Mouse (Mus musculus) limb, embryonic 14.5 days (tissue): Measurements from ENCODE around the gene M6pr. TPM values are rescaled to one million over a fixed set of nuclear protein-coding genes. Genes with fewer than 3 reads are reported as not detected.

ENCODE experiments used
- ATAC-seq: fragments of 200-750 bp; cut with Nextera tagmentation; 2 replicates; pipeline ENCODE4 v1.8.0; 2017; ENCODE audit warnings: low read depth, moderate number of reproducible peaks, moderate TSS enrichment; ENCODE audit not compliant: low FRiP score
- DNase-seq: peaks from one replicate; pipeline ENCODE4 v3.0.0-alpha.2; 2015; ENCODE audit warnings: low spot score
- H3K27ac ChIP-seq: fragments of 300-500 bp; sonication (generic); replicated peaks from 2 replicates; pipeline ENCODE4 v1.5.1; 2014; ENCODE audit warnings: low read depth, mild to moderate bottlenecking, low read length, moderate library complexity, mixed read lengths
- H3K27me3 ChIP-seq: fragments of 300-500 bp; sonication (generic); 2 replicates; pipeline ENCODE4 v1.6.1; 2014; ENCODE audit warnings: low read length, mixed read lengths; ENCODE audit not compliant: control insufficient read depth, insufficient read depth
- H3K36me3 ChIP-seq: fragments of 300-500 bp; sonication (generic); 2 replicates; pipeline ENCODE4 v1.6.1; 2014; ENCODE audit warnings: mild to moderate bottlenecking, low read length, moderate library complexity, mixed read lengths; ENCODE audit not compliant: control insufficient read depth, insufficient read depth
- H3K4me1 ChIP-seq: fragments of 300-500 bp; sonication (generic); 2 replicates; pipeline ENCODE4 v1.6.1; 2014; ENCODE audit warnings: antibody characterized with exemption, low read length, mixed read lengths; ENCODE audit not compliant: control insufficient read depth, insufficient read depth
- H3K4me2 ChIP-seq: fragments of 300-500 bp; sonication (generic); replicated peaks from 2 replicates; pipeline ENCODE4 v1.6.1; 2014; ENCODE audit warnings: low read depth, mild to moderate bottlenecking, low read length, moderate library complexity; ENCODE audit not compliant: severe bottlenecking
- H3K4me3 ChIP-seq: fragments of 300-500 bp; sonication (generic); replicated peaks from 2 replicates; pipeline ENCODE4 v1.5.1; 2014; ENCODE audit warnings: low read length
- H3K9ac ChIP-seq: fragments of 300-500 bp; sonication (generic); 2 replicates; pipeline ENCODE4 v1.6.1; 2014; ENCODE audit warnings: mild to moderate bottlenecking, low read depth, low read length, moderate library complexity; ENCODE audit not compliant: severe bottlenecking
- H3K9me3 ChIP-seq: fragments of 300-500 bp; sonication (generic); 2 replicates; pipeline ENCODE4 v1.6.1; 2016; ENCODE audit warnings: low read length; ENCODE audit not compliant: control insufficient read depth
- POLR2A ChIP-seq: fragments of 200-500 bp; IDR thresholded peaks from 2 replicates; pipeline ENCODE4 v1.8.0; 2012; ENCODE audit warnings: inconsistent platforms, mild to moderate bottlenecking, moderate library complexity, borderline replicate concordance; ENCODE audit not compliant: insufficient read depth, insufficient read length; ENCODE audit errors: extremely low read depth
- WGBS: fragments of 180-500 bp; shearing (Covaris S2); extraction: QIAGEN DNeasy Blood & Tissue Kit; methylation state at CpG from one replicate; pipeline ENCODE4 v1.1.7; 2014; 5-methylcytosine and 5-hydroxymethylcytosine counted together
- polyA plus RNA-seq, 2 experiments: library from polyadenylated mRNA; depleted of rRNA in 1 of 2; stranded (reverse) in 1 of 2; unstranded in 1 of 2; fragments of >200 nt; fragmentation: Nextera tagmentation in 1 of 2; extraction: Ambion mirVana in 1 of 2; gene quantifications; 2 replicates each; pipeline versions ENCODE4 v1.2.1 to v1.2.3; 2012 to 2014

The M6pr gene
- polyA plus RNA-seq (2012; rRNA removed), result 58.9 and 62.6 TPM in 2 replicates
- polyA plus RNA-seq (2014; fragmentation: Nextera tagmentation; extraction: Ambion mirVana), result 84.2 and 89.6 TPM in 2 replicates

GRCm38 (mm10) chr6:122308505-122309393 is at the start of gene M6pr:
TSS of gene M6pr (plus strand) at chr6:122308720.
- Histone ChIP-seq H3K27me3 (no peaks in the 10 kb centered on the region), H3K4me2 (peak within 1 kb of the TSS; percentile 70), H3K9ac (peak within 1 kb of the TSS; percentile 80), H3K9me3 (no peaks in the 10 kb centered on the region), H3K27ac (peak within 1 kb of the TSS; percentile 80), H3K36me3 (peaks cover 13% of the 10 kb centered on the region), H3K4me3 (peak within 1 kb of the TSS; percentile 83), H3K4me1 (peaks cover 15% of the 10 kb centered on the region)
- ATAC-seq, result peak; percentile 98
- DNase-seq, result peak; percentile 97
- under 1% methylated on average over 49 of the region's 49 CpGs for WGBS
- peak; percentile 59; the same call in 1 of the 2 replicates for TF ChIP-seq POLR2A

DNA sequence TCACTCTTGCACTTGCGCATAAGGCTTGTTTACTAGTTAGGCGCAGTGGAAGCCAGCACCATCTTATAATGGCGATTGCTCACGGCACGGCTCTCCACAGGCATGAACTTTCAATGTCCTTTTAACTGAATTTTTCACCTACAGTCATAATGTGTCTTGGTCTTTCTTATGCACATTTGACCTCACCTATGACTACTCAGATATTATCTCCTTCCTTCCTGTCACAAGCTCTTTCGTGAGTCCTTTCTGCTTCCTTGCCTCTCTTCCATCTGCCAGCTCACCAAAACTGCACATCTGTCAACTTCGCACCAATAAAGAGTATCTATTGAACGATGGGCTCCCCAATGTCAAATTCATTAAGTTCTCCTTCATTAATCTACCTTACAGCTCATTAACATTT is 46.0 kb upstream of the M6pr start:
- Histone ChIP-seq H3K9me3 (no peaks in the 10 kb centered on the region), H3K4me3 (no peak overlapping the region), H3K9ac (no peak overlapping the region), H3K27ac (no peak overlapping the region), H3K36me3 (no peaks in the 10 kb centered on the region), H3K27me3 (no peaks in the 10 kb centered on the region), H3K4me2 (no peak overlapping the region), H3K4me1 (no peaks in the 10 kb centered on the region)
- ATAC-seq (no peak), DNase-seq (no peak)
- TF ChIP-seq POLR2A, result no peak
- WGBS, result 92% methylated on average over 8 of the region's 8 CpGs

- Histone ChIP-seq H3K36me3 (no peaks in the 10 kb centered on the region), H3K4me1 (0 out of 2 replicates have a peak, but pooled peaks cover 3% of the 10 kb centered on the region), H3K9me3 (no peaks in the 10 kb centered on the region), H3K27ac (no peak overlapping the region), H3K27me3 (no peaks in the 10 kb centered on the region), H3K9ac (no peak overlapping the region), H3K4me2 (no peak overlapping the region), H3K4me3 (no peak overlapping the region)
- TF ChIP-seq POLR2A, result no peak
- DNase-seq, result no peak
- 40% methylated on average over 3 of the region's 3 CpGs for WGBS
- ATAC-seq, result no peak
Measured at GRCm38 (mm10) chr6:122268561-122268960, 40.0 kb upstream of the M6pr start.

DNA sequence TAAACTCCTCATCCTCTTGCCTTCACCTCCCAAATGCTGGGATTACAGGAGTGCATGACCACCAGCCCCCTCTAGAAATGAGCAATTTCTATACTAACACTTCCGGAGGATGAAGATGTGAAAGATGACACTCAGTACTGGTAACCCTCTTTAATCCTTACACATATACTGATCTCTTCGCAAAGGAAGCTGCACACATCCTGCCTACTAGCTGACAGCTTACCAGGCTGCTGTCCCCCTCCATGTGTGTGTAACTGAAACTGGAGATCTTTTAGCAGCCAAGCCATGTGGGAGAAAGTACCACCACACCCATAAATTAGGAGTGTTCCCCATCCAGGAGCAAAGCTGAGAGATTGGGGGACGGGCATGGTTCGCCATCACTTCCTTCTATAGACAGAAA is 39.4 kb upstream of the M6pr start:
- no peak overlapping the region for H3K4me3 ChIP-seq
- H3K27ac ChIP-seq, result no peak overlapping the region
- WGBS, result 81% methylated on average over 4 of the region's 4 CpGs
- H3K4me2 ChIP-seq, result no peak overlapping the region
- H3K9ac ChIP-seq, result no peak overlapping the region
- H3K9me3 ChIP-seq, result no peaks in the 10 kb centered on the region
- no peaks in the 10 kb centered on the region for H3K36me3 ChIP-seq
- 0 out of 2 replicates have a peak, but pooled peaks cover 3% of the 10 kb centered on the region for H3K4me1 ChIP-seq
- no peaks in the 10 kb centered on the region for H3K27me3 ChIP-seq
- DNase-seq (no peak), ATAC-seq (no peak)
- TF ChIP-seq POLR2A, result no peak

- WGBS, result 61% methylated on average over 11 of the region's 11 CpGs
Measured at GRCm38 (mm10) chr6:122270152-122270551, 38.4 kb upstream of the M6pr start.

More at GRCm38 (mm10) chr6:122270152-122270551, 38.4 kb upstream of the M6pr start:
- Histone ChIP-seq H3K9me3 (no peaks in the 10 kb centered on the region), H3K27ac (no peak overlapping the region), H3K4me3 (no peak overlapping the region), H3K27me3 (no peaks in the 10 kb centered on the region), H3K9ac (no peak overlapping the region), H3K4me1 (0 out of 2 replicates have a peak, but pooled peaks cover 3% of the 10 kb centered on the region), H3K36me3 (no peaks in the 10 kb centered on the region), H3K4me2 (no peak overlapping the region)
- DNase-seq (no peak), ATAC-seq (no peak)
- TF ChIP-seq POLR2A, result no peak
